Mouse (Mus musculus) midbrain, embryonic 13.5 days (tissue): ENCODE measurements around the gene Flywch2. TPM values are rescaled to one million over a fixed set of nuclear protein-coding genes. Genes with fewer than 3 reads are reported as not detected.

ENCODE experiments used
- ATAC-seq: fragments of 200-750 bp; cut with Nextera tagmentation; 2 replicates; pipeline ENCODE4 v1.8.0; 2017; ENCODE audit warnings: mild to moderate bottlenecking, moderate TSS enrichment, moderate library complexity
- H3K27ac ChIP-seq: fragments of 300-500 bp; sonication (generic); 2 replicates; pipeline ENCODE4 v1.5.1; 2015; ENCODE audit warnings: inconsistent platforms, mild to moderate bottlenecking, moderate library complexity
- H3K27me3 ChIP-seq: fragments of 300-500 bp; sonication (generic); 2 replicates; pipeline ENCODE4 v1.6.1; 2015; ENCODE audit warnings: mild to moderate bottlenecking, inconsistent platforms
- H3K36me3 ChIP-seq: fragments of 300-500 bp; sonication (generic); 2 replicates; pipeline ENCODE4 v1.6.1; 2015; ENCODE audit warnings: mild to moderate bottlenecking, inconsistent platforms
- H3K4me1 ChIP-seq: fragments of 300-500 bp; sonication (generic); replicated peaks from 2 replicates; pipeline ENCODE4 v1.6.1; 2015; ENCODE audit warnings: inconsistent platforms
- H3K4me2 ChIP-seq: fragments of 300-500 bp; sonication (generic); replicated peaks from 2 replicates; pipeline ENCODE4 v1.6.1; 2015; ENCODE audit warnings: moderate library complexity, mild to moderate bottlenecking, inconsistent platforms
- H3K4me3 ChIP-seq: fragments of 300-500 bp; sonication (generic); replicated peaks from 2 replicates; pipeline ENCODE4 v1.5.1; 2015; ENCODE audit warnings: mild to moderate bottlenecking, inconsistent platforms
- H3K9ac ChIP-seq: fragments of 300-500 bp; sonication (generic); replicated peaks from 2 replicates; pipeline ENCODE4 v1.6.1; 2015; ENCODE audit warnings: mild to moderate bottlenecking, inconsistent platforms
- H3K9me3 ChIP-seq: fragments of 300-500 bp; sonication (generic); 2 replicates; pipeline ENCODE4 v1.6.1; 2016; ENCODE audit warnings: mild to moderate bottlenecking, inconsistent platforms
- WGBS: fragments of 180-500 bp; shearing (Covaris S2); methylation state at CpG from one replicate; pipeline ENCODE4 v1.1.7; 2015; 5-methylcytosine and 5-hydroxymethylcytosine counted together
- microRNA-seq: library from miRNA; unstranded; fragments of <30 nt; microRNA quantifications from one replicate; pipeline ENCODE4, GENCODE M21; 2016
- polyA plus RNA-seq: library from polyadenylated mRNA; unstranded; fragments of >200 nt; fragmentation: Nextera tagmentation; extraction: Ambion mirVana; gene quantifications from 2 replicates; pipeline ENCODE4 v1.2.1, GENCODE M21; 2015

The Flywch2 gene
- polyA plus RNA-seq, 1 experiment from 2014 or later = 63.9 TPM

GRCm38 (mm10) chr17:23738836-23739201, 47.1 kb downstream of the Flywch2 start:
- Histone ChIP-seq H3K4me3 (peak overlapping the region; percentile 80), H3K4me2 (peak overlapping the region; percentile 73), H3K9me3 (no peaks in the 10 kb centered on the region), H3K27ac (peak overlapping the region; percentile 88), H3K4me1 (peaks cover 36% of the 10 kb centered on the region), H3K27me3 (peaks cover 34% of the 10 kb centered on the region), H3K9ac (peak overlapping the region; percentile 80), H3K36me3 (peaks cover 38% of the 10 kb centered on the region)
- no peak for ATAC-seq
- WGBS = 21% methylated on average over 2 of the region's 2 CpGs

DNA sequence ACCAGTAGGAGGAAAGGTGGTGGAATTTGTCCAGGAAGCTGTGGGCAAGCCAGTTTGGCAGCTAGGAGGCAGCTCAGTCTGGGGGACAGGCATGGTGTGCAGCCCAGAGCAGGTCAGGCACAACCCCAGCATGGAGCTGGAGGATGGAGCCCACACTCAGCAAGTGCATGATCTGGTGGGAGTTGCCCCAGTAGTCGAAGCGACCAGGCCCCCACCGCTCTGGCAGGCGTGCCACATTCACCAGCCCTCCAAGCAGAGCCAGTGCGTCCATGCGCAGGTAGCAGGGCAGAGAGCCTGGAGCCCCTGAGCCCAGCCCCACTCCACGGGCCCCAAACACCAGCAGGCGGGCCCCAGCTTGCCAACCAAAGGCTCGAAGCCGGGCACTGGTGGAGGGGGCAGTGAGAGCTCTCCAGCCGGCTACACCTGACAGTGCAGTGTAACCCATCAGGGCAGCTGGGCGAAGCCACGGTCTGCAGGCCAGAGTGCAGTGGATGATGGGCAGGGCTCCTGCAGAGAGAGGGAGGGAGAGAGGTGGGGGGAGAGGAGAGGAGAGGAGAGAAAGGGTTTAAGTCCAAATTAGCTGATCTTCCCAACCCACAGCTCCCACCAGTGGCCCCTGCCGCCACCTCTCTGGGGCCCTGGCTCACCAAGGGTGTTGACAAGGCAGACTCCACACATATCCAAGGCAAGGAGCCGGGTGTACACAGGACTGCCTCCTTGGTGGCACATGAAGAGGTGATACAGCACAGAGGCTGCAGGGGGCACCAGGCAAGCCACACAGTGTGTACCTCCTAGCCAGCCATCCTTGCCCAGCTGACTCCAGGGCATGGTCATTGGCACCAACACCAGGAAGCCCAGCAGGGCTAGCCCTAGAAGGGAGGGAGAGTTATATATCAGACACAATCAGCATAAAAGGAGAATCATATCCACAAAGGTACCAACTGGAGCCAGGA, 48.1 kb downstream of the Flywch2 start:
- Histone ChIP-seq H3K4me1 (peaks cover 36% of the 10 kb centered on the region), H3K9ac (peak overlapping the region; percentile 80), H3K27ac (no peak overlapping the region), H3K36me3 (peaks cover 38% of the 10 kb centered on the region), H3K27me3 (peaks cover 23% of the 10 kb centered on the region), H3K4me3 (peak overlapping the region; percentile 80), H3K4me2 (peak overlapping the region; percentile 73), H3K9me3 (no peaks in the 10 kb centered on the region)
- WGBS = 62% methylated on average over 15 of the region's 15 CpGs
- ATAC-seq = no peak

DNA sequence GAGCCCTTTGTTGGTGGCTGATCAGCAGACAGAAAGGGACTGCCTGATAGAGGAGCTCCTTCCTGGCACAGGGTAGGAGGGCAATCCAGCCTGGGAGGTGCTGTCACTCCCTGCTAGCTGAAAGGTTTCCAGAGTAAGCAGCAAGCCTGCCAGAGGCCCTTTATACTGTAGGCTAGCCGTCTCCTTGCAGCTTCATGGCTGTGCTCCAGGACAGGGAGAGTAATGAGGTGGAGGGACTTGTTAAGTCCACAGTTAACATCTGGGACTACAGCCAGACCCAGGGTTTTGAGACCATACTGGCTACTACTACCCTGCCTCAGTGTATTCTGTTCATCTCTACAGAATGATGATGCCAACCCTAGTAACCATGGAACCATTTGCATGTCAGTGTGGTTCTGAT, 51.5 kb downstream of the Flywch2 start:
- Histone ChIP-seq H3K4me2 (no peak overlapping the region), H3K27ac (no peak overlapping the region), H3K36me3 (peaks cover 38% of the 10 kb centered on the region), H3K27me3 (no peaks in the 10 kb centered on the region), H3K9me3 (no peaks in the 10 kb centered on the region), H3K9ac (no peak overlapping the region), H3K4me1 (peaks cover 21% of the 10 kb centered on the region), H3K4me3 (no peak overlapping the region)
- no peak for ATAC-seq
- 89% methylated on average over 1 of the region's 1 CpGs for WGBS

GRCm38 (mm10) chr17:23730441-23730840, 55.4 kb downstream of the Flywch2 start:
- no peaks in the 10 kb centered on the region for H3K27me3 ChIP-seq
- H3K4me3 ChIP-seq = no peak overlapping the region
- H3K4me1 ChIP-seq = peaks cover 13% of the 10 kb centered on the region
- H3K9ac ChIP-seq = no peak overlapping the region
- H3K27ac ChIP-seq = no peak overlapping the region
- H3K9me3 ChIP-seq = no peaks in the 10 kb centered on the region
- no peak overlapping the region for H3K4me2 ChIP-seq
- no peak for ATAC-seq
- 64% methylated on average over 1 of the region's 1 CpGs for WGBS
- peaks cover 14% of the 10 kb centered on the region for H3K36me3 ChIP-seq

Small RNA genes lying within 50 kb of the gene (microRNA-seq; reads per million reads assigned to microRNA genes)
- not detected for gene Mir5125

Other genes starting within 250 kb of the Flywch2 start
- 18.0 and 20.4 TPM in 2 replicates for gene Zfp213, start 221.8 kb downstream of the Flywch2 start, polyA plus RNA-seq
- 26.6 and 28.7 TPM in 2 replicates for gene Zfp13, start 186.6 kb downstream of the Flywch2 start, polyA plus RNA-seq
- not detected in 2 replicates for gene Zscan10, start 185.2 kb downstream of the Flywch2 start, polyA plus RNA-seq
- gene Mmp25, start 140.8 kb downstream of the Flywch2 start, polyA plus RNA-seq = 1.1 TPM in 2 replicates
- 0.16 TPM in 1 of 2 replicates, not detected in the other for gene Bicdl2, start 125.6 kb downstream of the Flywch2 start, polyA plus RNA-seq
- gene Hcfc1r1, start 112.5 kb downstream of the Flywch2 start, polyA plus RNA-seq = 84.9 and 90.9 TPM in 2 replicates
- 44.8 and 46.5 TPM in 2 replicates for gene Thoc6, start 112.2 kb downstream of the Flywch2 start, polyA plus RNA-seq
- 1.4 and 2.9 TPM in 2 replicates for gene Tnfrsf12a, start 108.6 kb downstream of the Flywch2 start, polyA plus RNA-seq
- gene Cldn6, start 106.8 kb downstream of the Flywch2 start, polyA plus RNA-seq = 0.15 and 0.17 TPM in 2 replicates
- 0.32 and 1.1 TPM in 2 replicates for gene Cldn9, start 102.1 kb downstream of the Flywch2 start, polyA plus RNA-seq
- gene 1520401A03Rik, start 63.3 kb downstream of the Flywch2 start, polyA plus RNA-seq = 0.30 TPM in 1 of 2 replicates, not detected in the other
- 21.4 and 26.5 TPM in 2 replicates for gene Pkmyt1, start 59.7 kb downstream of the Flywch2 start, polyA plus RNA-seq
- gene Paqr4, start 45.2 kb downstream of the Flywch2 start, polyA plus RNA-seq = 55.8 and 56.8 TPM in 2 replicates
- 0.57 and 0.66 TPM in 2 replicates for gene Kremen2, start 40.2 kb downstream of the Flywch2 start, polyA plus RNA-seq
- gene Flywch1, start 14.5 kb downstream of the Flywch2 start, polyA plus RNA-seq = 238 and 243 TPM in 2 replicates
- gene Srrm2, start 4.5 kb upstream of the Flywch2 start, polyA plus RNA-seq = 639 and 664 TPM in 2 replicates
- gene Elob, start 43.1 kb upstream of the Flywch2 start, polyA plus RNA-seq = 1,286 and 1,324 TPM in 2 replicates
- gene Prss33, start 50.0 kb upstream of the Flywch2 start, polyA plus RNA-seq = 0.30 and 0.36 TPM in 2 replicates
- gene Prss32, start 57.8 kb upstream of the Flywch2 start, polyA plus RNA-seq = not detected in 2 replicates
- gene Prss41, start 58.1 kb upstream of the Flywch2 start, polyA plus RNA-seq = 0.94 and 1.5 TPM in 2 replicates
- gene Prss21, start 82.0 kb upstream of the Flywch2 start, polyA plus RNA-seq = not detected in 2 replicates
- gene Dcpp1, start 94.8 kb upstream of the Flywch2 start, polyA plus RNA-seq = not detected in 2 replicates
- gene Dcpp2, start 94.8 kb upstream of the Flywch2 start, polyA plus RNA-seq = not detected in 2 replicates
- not detected in 2 replicates for gene Dcpp3, start 131.4 kb upstream of the Flywch2 start, polyA plus RNA-seq
- not detected in 2 replicates for gene Sbp, start 155.6 kb upstream of the Flywch2 start, polyA plus RNA-seq
- not detected in 2 replicates for gene Sbpl, start 169.2 kb upstream of the Flywch2 start, polyA plus RNA-seq
- not detected in 2 replicates for gene Prss30, start 194.5 kb upstream of the Flywch2 start, polyA plus RNA-seq
- 0.12 TPM in 1 of 2 replicates, not detected in the other for gene Prss22, start 212.0 kb upstream of the Flywch2 start, polyA plus RNA-seq